Mouse (Mus musculus): ENCODE results near the gene Rnf144b. TPM values are rescaled to one million over a fixed set of nuclear protein-coding genes. Genes with fewer than 3 reads are reported as not detected.
A peak's percentile ranks its signal among the peaks of the same experiment; 100 is the strongest.

Gene Rnf144b
- polyA plus RNA-seq, 1 experiment from 2014 or later: 1.5 TPM

GRCm38 (mm10) chr13:47247156-47247800 is 124.8 kb downstream of the Rnf144b start:
- Histone ChIP-seq H3K27ac (ENCODE audit: low read length) (no peak overlapping the region), H3K4me1 (replicated peaks; ENCODE audit: control insufficient read depth, insufficient read depth, low read length) (0 out of 2 replicates have a peak, but pooled peaks cover 2% of the 10 kb centered on the region), H3K4me2 (ENCODE audit: low read depth, low read length) (no peak overlapping the region), H3K9ac (ENCODE audit: low read length) (no peak overlapping the region), H3K9me3 (ENCODE audit: control insufficient read depth, low read length) (no peaks in the 10 kb centered on the region), H3K27me3 (ENCODE audit: control insufficient read depth, insufficient read depth, low read depth, low read length) (no peaks in the 10 kb centered on the region), H3K36me3 (ENCODE audit: control insufficient read depth, insufficient read depth, low read length) (no peaks in the 10 kb centered on the region), H3K4me3 (ENCODE audit: low read length) (no peak overlapping the region)
- WGBS: 48% methylated on average over 13 of the region's 13 CpGs
- ATAC-seq (ENCODE audit: low read depth): no peak

- Histone ChIP-seq H3K9me3 (ENCODE audit: control insufficient read depth, low read length) (no peaks in the 10 kb centered on the region), H3K4me3 (ENCODE audit: low read length) (no peak overlapping the region), H3K4me2 (ENCODE audit: low read depth, low read length) (no peak overlapping the region), H3K36me3 (ENCODE audit: control insufficient read depth, insufficient read depth, low read length) (no peaks in the 10 kb centered on the region), H3K4me1 (replicated peaks; ENCODE audit: control insufficient read depth, insufficient read depth, low read length) (0 out of 2 replicates have a peak, but pooled peaks cover 2% of the 10 kb centered on the region), H3K27me3 (ENCODE audit: control insufficient read depth, insufficient read depth, low read depth, low read length) (no peaks in the 10 kb centered on the region), H3K9ac (ENCODE audit: low read length) (no peak overlapping the region), H3K27ac (ENCODE audit: low read length) (no peak overlapping the region)
- 60% methylated on average over 8 of the region's 8 CpGs for WGBS
- no peak for ATAC-seq (ENCODE audit: low read depth)
Observed at GRCm38 (mm10) chr13:47248289-47249010, 126.0 kb downstream of the Rnf144b start.

- H3K36me3 ChIP-seq (ENCODE audit: control insufficient read depth, insufficient read depth, low read length): no peaks in the 10 kb centered on the region
- no peaks in the 10 kb centered on the region for H3K27me3 ChIP-seq (ENCODE audit: control insufficient read depth, insufficient read depth, low read depth, low read length)
- 45% methylated on average over 1 of the region's 1 CpGs for WGBS
- ATAC-seq (ENCODE audit: low read depth): no peak
- 0 out of 2 replicates have a peak, but pooled peaks cover 2% of the 10 kb centered on the region for H3K4me1 ChIP-seq (replicated peaks; ENCODE audit: control insufficient read depth, insufficient read depth, low read length)
- H3K4me2 ChIP-seq (ENCODE audit: low read depth, low read length): no peak overlapping the region
- H3K4me3 ChIP-seq (ENCODE audit: low read length): no peak overlapping the region
- no peak overlapping the region for H3K9ac ChIP-seq (ENCODE audit: low read length)
- H3K9me3 ChIP-seq (ENCODE audit: control insufficient read depth, low read length): no peaks in the 10 kb centered on the region
- no peak overlapping the region for H3K27ac ChIP-seq (ENCODE audit: low read length)
Observed at GRCm38 (mm10) chr13:47250615-47251014, 128.2 kb downstream of the Rnf144b start.

GRCm38 (mm10) chr13:47251114-47251764 is 128.8 kb downstream of the Rnf144b start:
- Histone ChIP-seq H3K4me1 (replicated peaks; ENCODE audit: control insufficient read depth, insufficient read depth, low read length) (0 out of 2 replicates have a peak, but pooled peaks cover 2% of the 10 kb centered on the region), H3K27me3 (ENCODE audit: control insufficient read depth, insufficient read depth, low read depth, low read length) (no peaks in the 10 kb centered on the region), H3K4me2 (ENCODE audit: low read depth, low read length) (no peak overlapping the region), H3K36me3 (ENCODE audit: control insufficient read depth, insufficient read depth, low read length) (no peaks in the 10 kb centered on the region), H3K9ac (ENCODE audit: low read length) (no peak overlapping the region), H3K27ac (ENCODE audit: low read length) (no peak overlapping the region), H3K4me3 (ENCODE audit: low read length) (no peak overlapping the region), H3K9me3 (ENCODE audit: control insufficient read depth, low read length) (no peaks in the 10 kb centered on the region)
- ATAC-seq (ENCODE audit: low read depth): peak; percentile 49; the same call in 1 of the 2 replicates
- WGBS: 85% methylated on average over 2 of the region's 2 CpGs

GRCm38 (mm10) chr13:47253711-47254110 is 131.3 kb downstream of the Rnf144b start:
- no peak overlapping the region for H3K9ac ChIP-seq (ENCODE audit: low read length)
- H3K9me3 ChIP-seq (ENCODE audit: control insufficient read depth, low read length): no peaks in the 10 kb centered on the region
- no peaks in the 10 kb centered on the region for H3K27me3 ChIP-seq (ENCODE audit: control insufficient read depth, insufficient read depth, low read depth, low read length)
- H3K4me1 ChIP-seq (replicated peaks; ENCODE audit: control insufficient read depth, insufficient read depth, low read length): no peaks in the 10 kb centered on the region
- H3K27ac ChIP-seq (ENCODE audit: low read length): no peak overlapping the region
- 55% methylated on average over 5 of the region's 5 CpGs for WGBS
- no peak overlapping the region for H3K4me3 ChIP-seq (ENCODE audit: low read length)
- ATAC-seq (ENCODE audit: low read depth): no peak
- H3K36me3 ChIP-seq (ENCODE audit: control insufficient read depth, insufficient read depth, low read length): no peaks in the 10 kb centered on the region
- H3K4me2 ChIP-seq (ENCODE audit: low read depth, low read length): no peak overlapping the region

GRCm38 (mm10) chr13:47259297-47259696 is 136.8 kb downstream of the Rnf144b start:
- no peak overlapping the region for H3K4me2 ChIP-seq (ENCODE audit: low read depth, low read length)
- no peak overlapping the region for H3K9ac ChIP-seq (ENCODE audit: low read length)
- no peaks in the 10 kb centered on the region for H3K9me3 ChIP-seq (ENCODE audit: control insufficient read depth, low read length)
- 23% methylated on average over 4 of the region's 4 CpGs for WGBS
- H3K27ac ChIP-seq (ENCODE audit: low read length): no peak overlapping the region
- ATAC-seq (ENCODE audit: low read depth): no peak
- no peaks in the 10 kb centered on the region for H3K36me3 ChIP-seq (ENCODE audit: control insufficient read depth, insufficient read depth, low read length)
- H3K27me3 ChIP-seq (ENCODE audit: control insufficient read depth, insufficient read depth, low read depth, low read length): no peaks in the 10 kb centered on the region
- no peaks in the 10 kb centered on the region for H3K4me1 ChIP-seq (replicated peaks; ENCODE audit: control insufficient read depth, insufficient read depth, low read length)
- H3K4me3 ChIP-seq (ENCODE audit: low read length): no peak overlapping the region

GRCm38 (mm10) chr13:47261961-47262360 is 139.5 kb downstream of the Rnf144b start:
- no peak overlapping the region for H3K9ac ChIP-seq (ENCODE audit: low read length)
- H3K4me3 ChIP-seq (ENCODE audit: low read length): no peak overlapping the region
- H3K4me2 ChIP-seq (ENCODE audit: low read depth, low read length): no peak overlapping the region
- H3K9me3 ChIP-seq (ENCODE audit: control insufficient read depth, low read length): no peaks in the 10 kb centered on the region
- H3K36me3 ChIP-seq (ENCODE audit: control insufficient read depth, insufficient read depth, low read length): no peaks in the 10 kb centered on the region
- WGBS: 57% methylated on average over 2 of the region's 2 CpGs
- H3K27ac ChIP-seq (ENCODE audit: low read length): no peak overlapping the region
- H3K4me1 ChIP-seq (replicated peaks; ENCODE audit: control insufficient read depth, insufficient read depth, low read length): no peaks in the 10 kb centered on the region
- ATAC-seq (ENCODE audit: low read depth): 0 out of 2 replicates have a peak, but pooled peaks have one; percentile 28
- no peaks in the 10 kb centered on the region for H3K27me3 ChIP-seq (ENCODE audit: control insufficient read depth, insufficient read depth, low read depth, low read length)

DNA sequence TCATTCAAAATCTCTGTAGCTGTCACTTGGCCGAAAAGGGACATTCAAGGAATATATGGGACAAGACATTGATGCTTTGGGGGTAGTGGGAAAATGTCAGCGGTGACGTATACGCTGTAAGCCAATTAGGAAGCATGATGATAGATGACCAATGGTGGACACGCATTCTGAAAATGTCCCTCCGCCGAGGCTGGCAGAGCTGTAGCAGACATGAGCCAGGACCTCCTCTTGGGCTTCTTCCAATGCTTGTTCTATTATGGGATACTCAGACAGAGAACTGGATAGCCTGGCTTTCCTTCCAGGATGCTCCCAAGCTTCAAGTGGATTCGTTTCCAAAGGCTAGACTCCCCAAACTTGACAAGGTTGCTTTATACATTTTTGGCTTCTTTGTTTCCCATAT is 141.9 kb downstream of the Rnf144b start:
- ATAC-seq (ENCODE audit: low read depth): no peak
- WGBS: 67% methylated on average over 8 of the region's 8 CpGs
- Histone ChIP-seq H3K9ac (ENCODE audit: low read length) (no peak overlapping the region), H3K36me3 (ENCODE audit: control insufficient read depth, insufficient read depth, low read length) (no peaks in the 10 kb centered on the region), H3K4me3 (ENCODE audit: low read length) (no peak overlapping the region), H3K4me1 (replicated peaks; ENCODE audit: control insufficient read depth, insufficient read depth, low read length) (no peaks in the 10 kb centered on the region), H3K9me3 (ENCODE audit: control insufficient read depth, low read length) (peaks cover 3% of the 10 kb centered on the region; the same call in 1 of the 2 replicates), H3K27ac (ENCODE audit: low read length) (no peak overlapping the region), H3K4me2 (ENCODE audit: low read depth, low read length) (no peak overlapping the region), H3K27me3 (ENCODE audit: control insufficient read depth, insufficient read depth, low read depth, low read length) (no peaks in the 10 kb centered on the region)

- ATAC-seq (ENCODE audit: low read depth): no peak
Observed at GRCm38 (mm10) chr13:47266411-47266810, 144.0 kb downstream of the Rnf144b start.

More at GRCm38 (mm10) chr13:47266411-47266810, 144.0 kb downstream of the Rnf144b start:
- WGBS: 83% methylated on average over 7 of the region's 7 CpGs
- Histone ChIP-seq H3K9me3 (ENCODE audit: control insufficient read depth, low read length) (peaks cover 3% of the 10 kb centered on the region; the same call in 1 of the 2 replicates), H3K36me3 (ENCODE audit: control insufficient read depth, insufficient read depth, low read length) (no peaks in the 10 kb centered on the region), H3K9ac (ENCODE audit: low read length) (no peak overlapping the region), H3K4me1 (replicated peaks; ENCODE audit: control insufficient read depth, insufficient read depth, low read length) (no peaks in the 10 kb centered on the region), H3K27ac (ENCODE audit: low read length) (no peak overlapping the region), H3K4me3 (ENCODE audit: low read length) (no peak overlapping the region), H3K4me2 (ENCODE audit: low read depth, low read length) (no peak overlapping the region), H3K27me3 (ENCODE audit: control insufficient read depth, insufficient read depth, low read depth, low read length) (no peaks in the 10 kb centered on the region)

Data from lung, embryonic 16.5 days (tissue).